Mouse (Mus musculus): ENCODE results near the gene Ddx52.

Ddx52 gene

GRCm38 (mm10) chr11:83941950-83942840, at the start of gene Ddx52:
Ddx52 (plus strand) TSS chr11:83942062.
- DNase-seq = peak; percentile 99

GRCm38 (mm10) chr11:83893325-83893724, 48.5 kb upstream of the Ddx52 start:
- no peak for DNase-seq

GRCm38 (mm10) chr11:83896430-83897410, 45.1 kb upstream of the Ddx52 start:
- no peak for DNase-seq

- DNase-seq = no peak
Measured at GRCm38 (mm10) chr11:83897569-83897968, 44.3 kb upstream of the Ddx52 start.

GRCm38 (mm10) chr11:83902812-83903211, 39.0 kb upstream of the Ddx52 start:
- no peak for DNase-seq

GRCm38 (mm10) chr11:83905756-83906155, 36.1 kb upstream of the Ddx52 start:
- no peak for DNase-seq

- DNase-seq = no peak
Measured at GRCm38 (mm10) chr11:83908376-83908775, 33.5 kb upstream of the Ddx52 start.

- DNase-seq = no peak
Measured at GRCm38 (mm10) chr11:83913824-83914311, 28.0 kb upstream of the Ddx52 start.

GRCm38 (mm10) chr11:83914501-83914900, 27.4 kb upstream of the Ddx52 start:
- DNase-seq = no peak

GRCm38 (mm10) chr11:83922600-83922999, 19.3 kb upstream of the Ddx52 start:
- no peak for DNase-seq

- DNase-seq = no peak
Measured at GRCm38 (mm10) chr11:83927097-83927496, 14.8 kb upstream of the Ddx52 start.

- DNase-seq = peak; percentile 62
Measured at GRCm38 (mm10) chr11:83932506-83933106, 9.3 kb upstream of the Ddx52 start.

- DNase-seq = no peak
Measured at GRCm38 (mm10) chr11:83933376-83933775, 8.5 kb upstream of the Ddx52 start.

- peak; percentile 87 for DNase-seq
Measured at GRCm38 (mm10) chr11:83935986-83936665, 5.7 kb upstream of the Ddx52 start.

- DNase-seq = no peak
Measured at GRCm38 (mm10) chr11:83938556-83938955, 3.3 kb upstream of the Ddx52 start.

- DNase-seq = no peak
Measured at GRCm38 (mm10) chr11:83956822-83957221, 15.0 kb downstream of the Ddx52 start.

- no peak for DNase-seq
Measured at GRCm38 (mm10) chr11:83961983-83962382, 20.1 kb downstream of the Ddx52 start.

- DNase-seq = peak; percentile 99
Measured at GRCm38 (mm10) chr11:83963991-83964921, 22.4 kb downstream of the Ddx52 start, which contains the start of gene Synrg. Synrg (plus strand) TSS chr11:83964428.

GRCm38 (mm10) chr11:83967436-83968204, 25.8 kb downstream of the Ddx52 start:
- DNase-seq = no peak

GRCm38 (mm10) chr11:83968205-83968575, 26.3 kb downstream of the Ddx52 start:
- no peak for DNase-seq

Data from heart, adult 11 months (tissue).